Comparison of ENCODE assay signal across 9 mouse cellular contexts in genomic region chrX:12466897-12467296, GRCm38 (mm10).
DNase-seq lines count a peak whose midpoint lies in the region; ATAC-seq lines count a peak whose summit lies in the region.
"Had no signal": no experiment of that assay in that cellular context is flagged by ENCODE, and none has a peak within 500 bp of the region (broad histone marks: within the 10 kb centered on the region; RNA-seq: fewer than 3 reads in every experiment).

No protein-coding gene starts in this region.

- no peak overlapping the region for H3K4me2 ChIP-seq in hindbrain, embryonic 13.5 days
- no peak overlapping the region for H3K4me2 ChIP-seq in stomach, embryonic 15.5 days

- peaks cover 4% of the 10 kb centered on the region; the same call in 1 of the 2 replicates for H3K27me3 ChIP-seq in hindbrain, embryonic 13.5 days
- H3K27me3 ChIP-seq in stomach, embryonic 15.5 days (replicated peaks): no peaks in the 10 kb centered on the region

- intact Hi-C loops in left cerebral cortex, postnatal 4 days (cut with DNase I): no loop called here
- intact Hi-C loops in left cerebral cortex, postnatal 10 days (cut with DNase I): no loop called here

- ATAC-seq in hindbrain, embryonic 13.5 days (ENCODE audit: low FRiP score): peak; percentile 47; the same call in 1 of the 2 replicates
- no peak for ATAC-seq in stomach, embryonic 15.5 days (ENCODE audit: insufficient read depth, low FRiP score, low read depth)
- no peak for ATAC-seq in megakaryocyte, adult 5-6 weeks (ENCODE audit: poor library complexity, severe bottlenecking)
- no peak for ATAC-seq in CD4-positive, CD25-positive, alpha-beta regulatory T cell, adult 4 months

- H3K9ac ChIP-seq in hindbrain, embryonic 13.5 days: no peak overlapping the region
- no peak overlapping the region for H3K9ac ChIP-seq in stomach, embryonic 15.5 days
- H3K9ac ChIP-seq: liver, embryonic 14.5 days had no signal

- 25% methylated on average over 6 of the region's 6 CpGs for WGBS in hindbrain, embryonic 13.5 days
- WGBS in stomach, embryonic 15.5 days: 27% methylated on average over 6 of the region's 6 CpGs

- H3K4me3 ChIP-seq in hindbrain, embryonic 13.5 days: no peak overlapping the region
- H3K4me3 ChIP-seq in stomach, embryonic 15.5 days (replicated peaks): no peak overlapping the region

- H3K27ac ChIP-seq in hindbrain, embryonic 13.5 days: peak overlapping the region; percentile 71
- peak overlapping the region; percentile 21; the same call in 1 of the 2 replicates for H3K27ac ChIP-seq in stomach, embryonic 15.5 days
- H3K27ac ChIP-seq: liver, embryonic 14.5 days had no signal

- no peaks in the 10 kb centered on the region for H3K9me3 ChIP-seq in hindbrain, embryonic 13.5 days
- no peaks in the 10 kb centered on the region for H3K9me3 ChIP-seq in stomach, embryonic 15.5 days

- peak; percentile 40 for DNase-seq in left cerebral cortex, postnatal 4 days
- DNase-seq in left cerebral cortex, postnatal 10 days (ENCODE audit: extremely low spot score in 1 of 2, low spot score in 2 of 2): no peak
- DNase-seq in liver: peak; percentile 7
- no peak for DNase-seq in gastrocnemius, adult 8-10 months (ENCODE audit: low spot score in 2 of 2)

- no peaks in the 10 kb centered on the region for H3K36me3 ChIP-seq in hindbrain, embryonic 13.5 days
- no peaks in the 10 kb centered on the region for H3K36me3 ChIP-seq in stomach, embryonic 15.5 days

- H3K4me1 ChIP-seq in hindbrain, embryonic 13.5 days (replicated peaks): peaks cover 22% of the 10 kb centered on the region
- 0 out of 2 replicates have a peak, but pooled peaks cover 7% of the 10 kb centered on the region for H3K4me1 ChIP-seq in stomach, embryonic 15.5 days

Comparison
In these comparisons a context has a peak if more than half of its experiments do, and no peak if none do; other contexts are left out.
1. DNase-seq: peak in left cerebral cortex, postnatal 4 days (single experiment) and liver (single experiment); none in left cerebral cortex, postnatal 10 days (0 of 2) and gastrocnemius, adult 8-10 months (0 of 2).